ENCODE assay signal across 18 mouse cellular contexts in genomic region chr7:50168778-50169177, GRCm38 (mm10).
"Had no signal": no experiment of that assay in that cellular context is flagged by ENCODE, and none has a peak within 500 bp of the region (broad histone marks: within the 10 kb centered on the region; RNA-seq: fewer than 3 reads in every experiment).

No protein-coding gene starts in this region.

- H3K9me3 ChIP-seq: midbrain, embryonic 10.5 days; midbrain, embryonic 12.5 days; neural tube, embryonic 13.5 days; neural tube, embryonic 15.5 days had no signal

- H3K9ac ChIP-seq: lung, embryonic 14.5 days; midbrain, embryonic 12.5 days; neural tube, embryonic 13.5 days; neural tube, embryonic 15.5 days had no signal

- H3K36me3 ChIP-seq: midbrain, embryonic 10.5 days; midbrain, embryonic 12.5 days; neural tube, embryonic 13.5 days; neural tube, embryonic 15.5 days had no signal

- DNase-seq: lung, adult 18-20 months; lung, embryonic 14.5 days; lung, postnatal 10 days; lung, postnatal 4 days; midbrain, embryonic 14.5 days; right cerebral cortex, adult 18-20 months; right cerebral cortex, postnatal 25 days; right cerebral cortex, postnatal 4 days; spleen, adult 18-20 months; thymus, adult 18-20 months; thymus, postnatal 14 days; thymus, postnatal 4 days had no signal

- H3K27me3 ChIP-seq: midbrain, embryonic 12.5 days; neural tube, embryonic 13.5 days; neural tube, embryonic 15.5 days had no signal

- H3K4me3 ChIP-seq: midbrain, embryonic 10.5 days; midbrain, embryonic 12.5 days; myocyte; neural tube, embryonic 13.5 days; neural tube, embryonic 15.5 days had no signal

- H3K4me2 ChIP-seq: lung, embryonic 14.5 days; midbrain, embryonic 12.5 days; neural tube, embryonic 13.5 days; neural tube, embryonic 15.5 days had no signal

- H3K4me1 ChIP-seq: midbrain, embryonic 10.5 days; midbrain, embryonic 12.5 days; neural tube, embryonic 13.5 days; neural tube, embryonic 15.5 days had no signal

- ATAC-seq: midbrain, embryonic 16.5 days had no signal

- H3K27ac ChIP-seq: midbrain, embryonic 10.5 days; midbrain, embryonic 12.5 days; neural tube, embryonic 13.5 days; neural tube, embryonic 15.5 days had no signal
